Mouse (Mus musculus) urinary bladder, postnatal 10 days (tissue): ENCODE measurements around the gene Kif15.

Source experiments
- DNase-seq: peaks from one replicate; pipeline ENCODE4 v3.0.0; 2022; ENCODE audit warnings: low spot score

Gene Kif15

GRCm38 (mm10) chr9:122950643-122951475 is at the start of gene Kif15, which contains the start of gene 1110059G10Rik:
TSS of gene Kif15 (plus strand) at chr9:122951046.
TSS of gene 1110059G10Rik (minus strand) at chr9:122951000.
- peak; percentile 74 for DNase-seq

- no peak for DNase-seq
These were observed 49.8 kb upstream of the Kif15 start for GRCm38 (mm10) chr9:122901047-122901446.

GRCm38 (mm10) chr9:122902717-122903535 is 47.9 kb upstream of the Kif15 start:
- no peak for DNase-seq

GRCm38 (mm10) chr9:122922436-122922835 is 28.4 kb upstream of the Kif15 start:
- no peak for DNase-seq

- DNase-seq, result peak; percentile 18
These were observed 27.9 kb upstream of the Kif15 start, which contains the start of gene Zfp105 for GRCm38 (mm10) chr9:122922936-122923381. TSS of gene Zfp105 (plus strand) at chr9:122923072.

GRCm38 (mm10) chr9:122928915-122929314 is 21.9 kb upstream of the Kif15 start:
- DNase-seq, result no peak

GRCm38 (mm10) chr9:122998406-122999192 is 47.8 kb downstream of the Kif15 start:
- DNase-seq, result no peak

GRCm38 (mm10) chr9:122999193-122999586 is 48.3 kb downstream of the Kif15 start:
- DNase-seq, result no peak

GRCm38 (mm10) chr9:123004718-123005117 is 53.9 kb downstream of the Kif15 start:
- DNase-seq, result no peak

- DNase-seq, result no peak
These were observed 55.2 kb downstream of the Kif15 start for GRCm38 (mm10) chr9:123006071-123006470.

- DNase-seq, result peak; percentile 24
These were observed 70.3 kb downstream of the Kif15 start, which contains the start of gene Tmem42 for GRCm38 (mm10) chr9:123020995-123021631. TSS of gene Tmem42 (plus strand) at chr9:123021326.

GRCm38 (mm10) chr9:123021636-123022379 is 71.0 kb downstream of the Kif15 start:
- DNase-seq, result no peak

GRCm38 (mm10) chr9:123024201-123024600 is 73.4 kb downstream of the Kif15 start:
- no peak for DNase-seq

- no peak for DNase-seq
These were observed 80.8 kb downstream of the Kif15 start for GRCm38 (mm10) chr9:123031496-123032246.

GRCm38 (mm10) chr9:123034426-123034825 is 83.6 kb downstream of the Kif15 start, which contains the start of gene Tgm4:
TSS of gene Tgm4 (plus strand) at chr9:123034726.
- no peak for DNase-seq

GRCm38 (mm10) chr9:123047665-123048064 is 96.8 kb downstream of the Kif15 start:
- no peak for DNase-seq

GRCm38 (mm10) chr9:123058724-123059292 is 108.0 kb downstream of the Kif15 start:
- no peak for DNase-seq

GRCm38 (mm10) chr9:123060172-123060571 is 109.3 kb downstream of the Kif15 start:
- no peak for DNase-seq
